Mouse (Mus musculus) lung, adult 2 months (tissue): ENCODE results near the gene Tcl1b2.
"Not testable (repeated sequence)": the region's sequence is repeated elsewhere in the genome, so short reads cannot be mapped to it uniquely, and the experiment has no call there.

Source experiments
- CTCF ChIP-seq: fragments of 200-500 bp; IDR thresholded peaks from 2 replicates; pipeline ENCODE4 v1.5.1; 2011; ENCODE audit warnings: mild to moderate bottlenecking, low read length, control low read depth; ENCODE audit not compliant: insufficient read depth
- POLR2A ChIP-seq: fragments of 200-500 bp; IDR thresholded peaks from 2 replicates; pipeline ENCODE4 v1.6.1; 2011; ENCODE audit warnings: low read depth, mild to moderate bottlenecking, control low read depth, low read length, borderline replicate concordance; ENCODE audit errors: extremely low read depth

GRCm38 (mm10) chr12:105144928-105145327, 886 bp upstream of the Tcl1b2 start:
- TF ChIP-seq CTCF, POLR2A: not testable (repeated sequence)
